ENCODE assay signal across 10 mouse cellular contexts in genomic region chr5:139510682-139511366, GRCm38 (mm10). TPM values are rescaled to one million over a fixed set of nuclear protein-coding genes. Genes with fewer than 3 reads are reported as not detected.
DNase-seq lines count a peak whose midpoint lies in the region; ATAC-seq and TF ChIP-seq lines count a peak whose summit lies in the region.
"Had no signal": no experiment of that assay in that cellular context is flagged by ENCODE, and none has a peak within 500 bp of the region (broad histone marks: within the 10 kb centered on the region; RNA-seq: fewer than 3 reads in every experiment).

No protein-coding gene starts in this region.

- no peaks in the 10 kb centered on the region for H3K36me3 ChIP-seq in hindbrain, embryonic 15.5 days
- no peaks in the 10 kb centered on the region for H3K36me3 ChIP-seq in hindbrain, embryonic 12.5 days
- H3K36me3 ChIP-seq in midbrain, embryonic 16.5 days (ENCODE audit: control insufficient read depth, insufficient read depth, low read length), result no peaks in the 10 kb centered on the region
- no peaks in the 10 kb centered on the region for H3K36me3 ChIP-seq in limb, embryonic 10.5 days
- no peaks in the 10 kb centered on the region for H3K36me3 ChIP-seq in hindbrain, embryonic 13.5 days
- H3K36me3 ChIP-seq: midbrain, embryonic 12.5 days had no signal

- no peak overlapping the region for H3K27ac ChIP-seq in hindbrain, embryonic 15.5 days (replicated peaks)
- no peak overlapping the region for H3K27ac ChIP-seq in hindbrain, embryonic 12.5 days
- H3K27ac ChIP-seq in midbrain, embryonic 16.5 days (ENCODE audit: low read length), result no peak overlapping the region
- H3K27ac ChIP-seq in limb, embryonic 10.5 days, result no peak overlapping the region
- H3K27ac ChIP-seq in hindbrain, embryonic 13.5 days, result no peak overlapping the region
- H3K27ac ChIP-seq: midbrain, embryonic 12.5 days had no signal

- H3K9ac ChIP-seq in hindbrain, embryonic 15.5 days, result no peak overlapping the region
- H3K9ac ChIP-seq in hindbrain, embryonic 12.5 days, result no peak overlapping the region
- H3K9ac ChIP-seq in midbrain, embryonic 16.5 days (ENCODE audit: low read depth, low read length), result no peak overlapping the region
- no peak overlapping the region for H3K9ac ChIP-seq in hindbrain, embryonic 13.5 days
- H3K9ac ChIP-seq: midbrain, embryonic 12.5 days had no signal

- H3K27me3 ChIP-seq in hindbrain, embryonic 15.5 days, result peaks cover 25% of the 10 kb centered on the region
- peaks cover 34% of the 10 kb centered on the region for H3K27me3 ChIP-seq in hindbrain, embryonic 12.5 days
- peaks cover 14% of the 10 kb centered on the region for H3K27me3 ChIP-seq in Patski
- peaks cover 12% of the 10 kb centered on the region for H3K27me3 ChIP-seq in midbrain, embryonic 16.5 days (ENCODE audit: control insufficient read depth, insufficient read depth, low read depth, low read length)
- H3K27me3 ChIP-seq in limb, embryonic 10.5 days (ENCODE audit: low read depth, poor library complexity, severe bottlenecking), result peaks cover 28% of the 10 kb centered on the region
- peaks cover 59% of the 10 kb centered on the region for H3K27me3 ChIP-seq in hindbrain, embryonic 13.5 days

- peak overlapping the region; percentile 4; the same call in 1 of the 2 replicates for H3K4me2 ChIP-seq in hindbrain, embryonic 15.5 days
- no peak overlapping the region for H3K4me2 ChIP-seq in hindbrain, embryonic 12.5 days (replicated peaks)
- H3K4me2 ChIP-seq in midbrain, embryonic 16.5 days (ENCODE audit: low read length), result peak overlapping the region; percentile 21; the same call in 1 of the 2 replicates
- H3K4me2 ChIP-seq in hindbrain, embryonic 13.5 days, result no peak overlapping the region
- H3K4me2 ChIP-seq: midbrain, embryonic 12.5 days had no signal

- H3K9me3 ChIP-seq in hindbrain, embryonic 15.5 days, result no peaks in the 10 kb centered on the region
- 0 out of 2 replicates have a peak, but pooled peaks cover 3% of the 10 kb centered on the region for H3K9me3 ChIP-seq in hindbrain, embryonic 12.5 days (replicated peaks)
- H3K9me3 ChIP-seq in midbrain, embryonic 16.5 days (replicated peaks; ENCODE audit: control insufficient read depth, low read length, poor library complexity, severe bottlenecking), result no peaks in the 10 kb centered on the region
- no peaks in the 10 kb centered on the region for H3K9me3 ChIP-seq in limb, embryonic 10.5 days (replicated peaks)
- H3K9me3 ChIP-seq in hindbrain, embryonic 13.5 days, result no peaks in the 10 kb centered on the region
- H3K9me3 ChIP-seq: midbrain, embryonic 12.5 days had no signal

- ATAC-seq in hindbrain, embryonic 15.5 days (ENCODE audit: low FRiP score, low read depth), result no peak
- ATAC-seq in hindbrain, embryonic 12.5 days (ENCODE audit: low FRiP score), result no peak
- ATAC-seq in Patski, result no peak
- ATAC-seq in midbrain, embryonic 16.5 days, result no peak
- no peak for ATAC-seq in hindbrain, embryonic 13.5 days (ENCODE audit: low FRiP score)

- DNase-seq in Patski (ENCODE audit: low read depth, low spot score), result no peak
- DNase-seq in kidney, adult 18-20 months, result peak; percentile 40
- no peak for DNase-seq in limb, embryonic 10.5 days (ENCODE audit: low spot score)
- no peak for DNase-seq in embryo, embryonic 9.5 days (ENCODE audit: extremely low spot score)

- WGBS in hindbrain, embryonic 15.5 days, result 15% methylated on average over 17 of the region's 17 CpGs
- 20% methylated on average over 17 of the region's 17 CpGs for WGBS in hindbrain, embryonic 12.5 days
- 14% methylated on average over 17 of the region's 17 CpGs for WGBS in midbrain, embryonic 16.5 days
- WGBS in limb, embryonic 10.5 days, result 20% methylated on average over 17 of the region's 17 CpGs
- WGBS in hindbrain, embryonic 13.5 days, result 18% methylated on average over 17 of the region's 17 CpGs

- POLR2A ChIA-PET in Patski (lab: Charles Lee), result no interaction called here

- no peaks in the 10 kb centered on the region for H3K4me1 ChIP-seq in hindbrain, embryonic 15.5 days (replicated peaks)
- no peaks in the 10 kb centered on the region for H3K4me1 ChIP-seq in hindbrain, embryonic 12.5 days
- no peaks in the 10 kb centered on the region for H3K4me1 ChIP-seq in midbrain, embryonic 16.5 days (ENCODE audit: control insufficient read depth, insufficient read depth, low read length)
- H3K4me1 ChIP-seq in limb, embryonic 10.5 days, result no peaks in the 10 kb centered on the region
- H3K4me1 ChIP-seq in hindbrain, embryonic 13.5 days (replicated peaks), result no peaks in the 10 kb centered on the region
- H3K4me1 ChIP-seq: midbrain, embryonic 12.5 days had no signal

- peak; percentile 50 for TF ChIP-seq CTCF in Patski (IDR thresholded peaks at IDR 0.05)

- CTCF ChIA-PET in Patski (lab: Charles Lee), result no interaction called here

- no peak overlapping the region for H3K4me3 ChIP-seq in hindbrain, embryonic 15.5 days
- H3K4me3 ChIP-seq in hindbrain, embryonic 12.5 days, result no peak overlapping the region
- H3K4me3 ChIP-seq in midbrain, embryonic 16.5 days (ENCODE audit: low read depth, low read length), result no peak overlapping the region
- no peak overlapping the region for H3K4me3 ChIP-seq in limb, embryonic 10.5 days
- H3K4me3 ChIP-seq in hindbrain, embryonic 13.5 days, result no peak overlapping the region
- H3K4me3 ChIP-seq: midbrain, embryonic 12.5 days had no signal

- in situ Hi-C loops in Patski (cut with MboI; ENCODE audit: low pct_unique_long_range_greater_than_20kb), result no loop called here

RNA-seq across cellular contexts. Expression of gene Zfand2a, which starts 26.5 kb away (rescaled TPM):
- 19.7 and 27.1 TPM in 2 replicates for polyA plus RNA-seq in hindbrain, embryonic 15.5 days (2015; fragmentation: Nextera tagmentation; extraction: Ambion mirVana)
- 12.0 and 14.6 TPM in 2 replicates for polyA plus RNA-seq in hindbrain, embryonic 12.5 days (2016; fragmentation: Nextera tagmentation; extraction: Ambion mirVana)
- polyA plus RNA-seq in Patski (2021), result 49.7 TPM
- polyA plus RNA-seq in midbrain, embryonic 16.5 days (2015; fragmentation: Nextera tagmentation; extraction: Ambion mirVana), result 24.0 and 28.1 TPM in 2 replicates
- polyA plus RNA-seq in limb, embryonic 10.5 days (2016; fragmentation: Nextera tagmentation; extraction: Ambion mirVana), result 12.5 and 12.8 TPM in 2 replicates
- 13.1 and 13.3 TPM in 2 replicates for polyA plus RNA-seq in hindbrain, embryonic 13.5 days (2015; fragmentation: Nextera tagmentation; extraction: Ambion mirVana)

RNA-seq across cellular contexts. Expression of gene Uncx, which starts 32.5 kb away (rescaled TPM):
- polyA plus RNA-seq in hindbrain, embryonic 15.5 days (2015; fragmentation: Nextera tagmentation; extraction: Ambion mirVana), result 35.9 and 47.3 TPM in 2 replicates
- 97.3 and 99.4 TPM in 2 replicates for polyA plus RNA-seq in hindbrain, embryonic 12.5 days (2016; fragmentation: Nextera tagmentation; extraction: Ambion mirVana)
- polyA plus RNA-seq in Patski (2021), result not detected
- 22.5 and 23.8 TPM in 2 replicates for polyA plus RNA-seq in midbrain, embryonic 16.5 days (2015; fragmentation: Nextera tagmentation; extraction: Ambion mirVana)
- polyA plus RNA-seq in limb, embryonic 10.5 days (2016; fragmentation: Nextera tagmentation; extraction: Ambion mirVana), result 0.50 and 1.1 TPM in 2 replicates
- polyA plus RNA-seq in hindbrain, embryonic 13.5 days (2015; fragmentation: Nextera tagmentation; extraction: Ambion mirVana), result 48.8 and 60.7 TPM in 2 replicates
- polyA plus RNA-seq: gonadal fat pad, adult 2 months had no signal

RNA-seq across cellular contexts. Expression of gene 3110082I17Rik, which starts 50.5 kb away (rescaled TPM):
- polyA plus RNA-seq in hindbrain, embryonic 15.5 days (2015; fragmentation: Nextera tagmentation; extraction: Ambion mirVana), result 16.2 and 17.9 TPM in 2 replicates
- polyA plus RNA-seq in hindbrain, embryonic 12.5 days (2016; fragmentation: Nextera tagmentation; extraction: Ambion mirVana), result 22.9 and 26.3 TPM in 2 replicates
- 19.1 TPM for polyA plus RNA-seq in Patski (2021)
- 16.8 and 17.7 TPM in 2 replicates for polyA plus RNA-seq in midbrain, embryonic 16.5 days (2015; fragmentation: Nextera tagmentation; extraction: Ambion mirVana)
- 51.6 and 60.2 TPM in 2 replicates for polyA plus RNA-seq in limb, embryonic 10.5 days (2016; fragmentation: Nextera tagmentation; extraction: Ambion mirVana)
- 16.2 and 16.9 TPM in 2 replicates for polyA plus RNA-seq in hindbrain, embryonic 13.5 days (2015; fragmentation: Nextera tagmentation; extraction: Ambion mirVana)

Comparison
In these comparisons a context has a peak if more than half of its experiments do, and no peak if none do; other contexts are left out.
1. H3K4me2 ChIP-seq: peak in hindbrain, embryonic 15.5 days (single experiment) and midbrain, embryonic 16.5 days (single experiment); none in hindbrain, embryonic 12.5 days (single experiment) and hindbrain, embryonic 13.5 days (single experiment).
2. RNA of gene Uncx, which starts 32.5 kb away (polyA plus RNA-seq): 97.3 to 99.4 TPM in hindbrain, embryonic 12.5 days, 48.8 to 60.7 TPM in hindbrain, embryonic 13.5 days, 35.9 to 47.3 TPM in hindbrain, embryonic 15.5 days and 22.5 to 23.8 TPM in midbrain, embryonic 16.5 days; 0.50 to 1.1 TPM in limb, embryonic 10.5 days and not detected in Patski (single experiment); every median in the first group is over 10 times any median in the second.